Mouse (Mus musculus) liver, postnatal 0 days (tissue): ENCODE data around the gene Cald1. TPM values are rescaled to one million over a fixed set of nuclear protein-coding genes. Genes with fewer than 3 reads are reported as not detected.
A peak's percentile ranks its signal among the peaks of the same experiment; 100 is the strongest.

Source experiments
- ATAC-seq: fragments of 200-750 bp; cut with Nextera tagmentation; 2 replicates; pipeline ENCODE4 v1.8.0; 2017; ENCODE audit warnings: mild to moderate bottlenecking, moderate library complexity
- DNase-seq: peaks from one replicate; pipeline ENCODE4 v3.0.0-alpha.2; 2016
- H3K27ac ChIP-seq: fragments of 300-500 bp; sonication (generic); 2 replicates; pipeline ENCODE4 v1.5.1; 2014; ENCODE audit warnings: antibody characterized with exemption, moderate library complexity, mild to moderate bottlenecking, low read depth
- H3K27me3 ChIP-seq: fragments of 300-500 bp; sonication (generic); 2 replicates; pipeline ENCODE4 v1.6.1; 2014; ENCODE audit warnings: low read length, control low read depth, mixed read lengths; ENCODE audit not compliant: insufficient read depth
- H3K36me3 ChIP-seq: fragments of 300-500 bp; sonication (generic); replicated peaks from 2 replicates; pipeline ENCODE4 v1.6.1; 2014; ENCODE audit warnings: mild to moderate bottlenecking, control low read depth, low read length, moderate library complexity, mixed read lengths; ENCODE audit not compliant: insufficient read depth
- H3K4me1 ChIP-seq: fragments of 300-500 bp; sonication (generic); 2 replicates; pipeline ENCODE4 v1.6.1; 2014; ENCODE audit warnings: antibody characterized with exemption, mild to moderate bottlenecking, control low read depth; ENCODE audit not compliant: insufficient read depth
- H3K4me2 ChIP-seq: fragments of 300-500 bp; sonication (generic); 2 replicates; pipeline ENCODE4 v1.6.1; 2014; ENCODE audit warnings: low read depth, mild to moderate bottlenecking, low read length, moderate library complexity, mixed read lengths
- H3K4me3 ChIP-seq: fragments of 300-500 bp; sonication (generic); 2 replicates; pipeline ENCODE4 v1.5.1; 2014; ENCODE audit warnings: low read depth, low read length
- H3K9ac ChIP-seq: fragments of 300-500 bp; sonication (generic); replicated peaks from 2 replicates; pipeline ENCODE4 v1.6.1; 2014; ENCODE audit warnings: mild to moderate bottlenecking, moderate library complexity
- H3K9me3 ChIP-seq: fragments of 300-500 bp; sonication (generic); 2 replicates; pipeline ENCODE4 v1.6.1; 2016; ENCODE audit warnings: mild to moderate bottlenecking, control low read depth, low read length, mixed read lengths
- CTCF ChIP-seq: sonication (generic); IDR thresholded peaks from 2 replicates; pipeline ENCODE4 v1.5.1; 2016; ENCODE audit warnings: antibody characterized with exemption, low read depth
- EP300 ChIP-seq: IDR thresholded peaks from 2 replicates; pipeline ENCODE4 v1.6.1; 2016; ENCODE audit warnings: antibody characterized with exemption, low read depth, mild to moderate bottlenecking
- WGBS: fragments of 180-500 bp; shearing (Covaris S2); extraction: QIAGEN DNeasy Blood & Tissue Kit; methylation state at CpG from one replicate; pipeline ENCODE4 v1.1.7; 2014; ENCODE audit not compliant: insufficient replicate concordance; 5-methylcytosine and 5-hydroxymethylcytosine counted together
- polyA plus RNA-seq: library from polyadenylated mRNA; unstranded; fragments of >200 nt; fragmentation: Nextera tagmentation; extraction: Ambion mirVana; gene quantifications from 2 replicates; pipeline ENCODE4 v1.2.1, GENCODE M21; 2015

The Cald1 gene
- polyA plus RNA-seq, 1 experiment from 2014 or later: 131 TPM

DNA sequence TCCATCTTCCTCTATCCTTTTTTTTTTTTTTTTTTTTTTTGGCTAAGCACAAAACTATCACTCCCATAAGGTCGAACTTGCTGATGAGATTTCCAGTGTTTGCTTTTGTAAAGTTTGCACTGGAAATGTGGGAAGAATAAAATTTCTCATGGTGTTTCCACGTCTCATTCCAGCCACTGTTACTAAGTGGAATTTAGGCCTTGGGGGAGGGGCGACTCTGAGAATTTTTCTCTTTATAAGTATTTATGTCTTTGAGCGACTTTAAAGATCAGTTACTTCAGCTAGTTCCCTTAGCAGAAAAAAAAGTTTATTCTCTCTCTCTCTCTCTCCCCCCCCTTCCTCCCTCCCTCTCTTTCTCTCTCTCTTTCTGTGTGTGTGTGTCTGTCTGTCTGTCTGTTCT lies 8.1 kb downstream of the Cald1 start:
- WGBS: 56% methylated on average over 4 of the region's 4 CpGs
- no peaks in the 10 kb centered on the region for H3K36me3 ChIP-seq
- H3K4me1 ChIP-seq: peaks cover 11% of the 10 kb centered on the region
- DNase-seq (no peak), ATAC-seq (no peak)
- H3K9ac ChIP-seq: no peak overlapping the region
- no peak overlapping the region for H3K27ac ChIP-seq
- TF ChIP-seq CTCF (no peak), EP300 (no peak)
- H3K9me3 ChIP-seq: no peaks in the 10 kb centered on the region
- H3K27me3 ChIP-seq: no peaks in the 10 kb centered on the region
- H3K4me3 ChIP-seq: no peak overlapping the region
- H3K4me2 ChIP-seq: no peak overlapping the region

DNA sequence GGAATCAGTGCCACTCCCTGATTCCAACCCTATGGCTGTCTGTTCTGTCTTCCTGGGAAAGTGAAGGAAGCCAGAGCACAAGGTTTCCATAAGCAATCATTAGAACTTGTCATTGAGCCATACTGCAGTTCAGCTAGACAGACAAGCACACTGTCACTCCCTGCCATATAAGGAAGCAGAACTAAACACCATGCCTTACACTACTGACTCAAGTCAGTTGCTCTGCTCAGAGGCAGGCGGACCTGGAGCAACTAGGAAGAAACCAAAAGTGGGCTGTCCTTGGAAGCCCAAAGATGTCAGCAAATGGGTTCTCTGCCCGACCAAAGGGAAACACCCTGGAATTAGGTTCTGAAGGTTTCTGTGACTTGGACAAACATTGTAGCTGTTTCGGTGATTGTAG lies 10.3 kb downstream of the Cald1 start:
- DNase-seq: no peak
- TF ChIP-seq EP300 (no peak), CTCF (no peak)
- Histone ChIP-seq H3K4me2 (no peak overlapping the region), H3K27me3 (no peaks in the 10 kb centered on the region), H3K4me1 (peaks cover 11% of the 10 kb centered on the region), H3K9ac (no peak overlapping the region), H3K27ac (no peak overlapping the region), H3K9me3 (no peaks in the 10 kb centered on the region), H3K4me3 (no peak overlapping the region), H3K36me3 (no peaks in the 10 kb centered on the region)
- no peak for ATAC-seq
- 63% methylated on average over 3 of the region's 3 CpGs for WGBS

DNA sequence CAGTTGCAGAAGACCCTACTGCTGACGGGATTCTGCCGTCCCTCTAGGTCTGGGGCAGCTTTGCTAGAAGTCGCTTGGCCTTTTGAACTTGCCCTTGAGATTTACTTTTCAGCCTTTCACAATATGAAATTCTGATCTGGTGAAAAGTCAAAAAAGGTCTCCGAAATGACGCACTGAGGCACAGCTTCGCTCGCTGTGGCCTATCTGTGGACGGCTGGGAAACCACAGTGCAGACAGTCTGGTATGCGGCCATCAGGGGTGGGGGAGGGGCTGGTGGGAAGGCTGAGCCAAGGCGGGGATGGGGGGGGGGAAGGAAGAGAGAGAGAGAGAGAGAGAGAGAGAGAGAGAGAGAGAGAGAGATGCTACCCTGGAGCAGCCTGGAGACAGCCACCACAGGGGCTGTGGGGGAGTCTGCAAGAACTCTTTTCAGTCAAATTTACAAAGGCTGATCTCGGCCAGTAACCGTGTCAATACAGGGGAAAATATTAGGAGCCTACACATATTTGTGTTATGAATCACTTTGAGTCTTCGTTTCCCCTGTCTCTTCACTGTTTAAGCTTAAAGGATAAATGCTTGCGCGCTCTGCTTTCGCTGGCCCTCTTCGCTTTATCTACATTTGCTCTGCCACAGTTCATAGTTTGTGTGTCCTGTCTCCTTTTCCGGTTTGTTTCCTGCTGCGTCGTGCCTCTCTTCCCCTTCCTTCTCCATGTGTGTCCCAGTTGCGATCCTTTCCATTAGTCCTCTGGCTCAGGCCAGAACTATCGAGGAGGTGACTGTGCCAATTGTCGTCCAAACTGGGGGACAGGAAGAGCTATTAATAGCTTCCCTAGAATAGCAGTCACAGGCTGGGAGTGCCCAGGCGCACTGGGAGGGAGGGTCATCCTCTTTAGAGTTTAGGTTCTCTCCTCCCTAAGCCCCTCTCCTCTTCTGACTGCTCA lies 11.9 kb downstream of the Cald1 start:
- TF ChIP-seq EP300 (no peak), CTCF (no peak)
- Histone ChIP-seq H3K4me1 (peaks cover 11% of the 10 kb centered on the region), H3K4me2 (peak overlapping the region; percentile 54), H3K27ac (peak overlapping the region; percentile 70), H3K36me3 (no peaks in the 10 kb centered on the region), H3K27me3 (no peaks in the 10 kb centered on the region), H3K9ac (no peak overlapping the region), H3K9me3 (no peaks in the 10 kb centered on the region), H3K4me3 (no peak overlapping the region)
- ATAC-seq (peak; percentile 62), DNase-seq (peak; percentile 31)
- WGBS: 21% methylated on average over 24 of the region's 24 CpGs

DNA sequence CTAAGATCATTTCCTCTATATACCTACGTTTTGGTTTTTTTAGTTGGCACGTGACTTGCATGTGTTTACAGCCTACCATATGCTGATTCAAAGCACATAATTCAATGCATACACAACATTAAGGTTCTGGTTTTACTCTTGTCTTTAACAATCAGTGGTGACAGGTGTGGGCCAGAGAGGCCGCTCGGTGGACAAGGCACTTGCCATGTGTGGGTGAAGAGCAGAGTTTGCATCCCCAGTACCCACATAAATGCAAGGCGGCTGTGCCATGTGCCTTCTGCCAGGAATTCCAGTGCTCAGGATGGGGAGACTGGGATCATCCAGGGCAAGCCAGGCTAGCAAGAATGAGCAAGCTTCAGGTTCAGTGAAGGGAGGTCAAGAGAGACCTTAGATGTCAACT lies 14.8 kb downstream of the Cald1 start:
- Histone ChIP-seq H3K27me3 (no peaks in the 10 kb centered on the region), H3K4me1 (peaks cover 11% of the 10 kb centered on the region), H3K4me2 (no peak overlapping the region), H3K4me3 (no peak overlapping the region), H3K27ac (no peak overlapping the region), H3K9ac (no peak overlapping the region), H3K36me3 (no peaks in the 10 kb centered on the region), H3K9me3 (no peaks in the 10 kb centered on the region)
- TF ChIP-seq CTCF: no peak
- TF ChIP-seq EP300: no peak
- ATAC-seq (no peak), DNase-seq (no peak)
- 82% methylated on average over 5 of the region's 5 CpGs for WGBS

DNA sequence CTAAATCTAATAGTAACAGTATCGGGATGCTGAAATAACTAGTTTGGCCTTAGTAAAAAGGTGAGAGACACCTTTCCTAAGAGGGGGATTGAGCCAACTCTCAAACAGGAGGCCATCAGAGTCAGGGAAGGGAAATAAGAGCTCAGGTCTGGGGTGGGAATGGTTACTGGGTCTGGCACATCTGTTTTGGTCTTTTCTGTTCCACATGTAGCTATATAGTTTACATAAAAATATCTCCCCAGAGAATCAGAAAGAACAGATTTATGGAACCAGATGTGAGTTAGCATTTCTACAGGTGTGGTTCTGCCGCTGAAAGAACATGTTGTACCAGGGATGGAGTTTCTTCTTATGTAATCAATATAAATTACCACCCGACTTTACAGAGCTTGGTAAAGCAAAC lies 17.1 kb downstream of the Cald1 start:
- no peak overlapping the region for H3K4me2 ChIP-seq
- 74% methylated on average over 3 of the region's 3 CpGs for WGBS
- no peak overlapping the region for H3K9ac ChIP-seq
- H3K36me3 ChIP-seq: no peaks in the 10 kb centered on the region
- H3K4me1 ChIP-seq: peaks cover 5% of the 10 kb centered on the region
- H3K9me3 ChIP-seq: no peaks in the 10 kb centered on the region
- DNase-seq (no peak), ATAC-seq (no peak)
- H3K27me3 ChIP-seq: no peaks in the 10 kb centered on the region
- H3K27ac ChIP-seq: no peak overlapping the region
- H3K4me3 ChIP-seq: no peak overlapping the region
- TF ChIP-seq EP300 (no peak), CTCF (no peak)

DNA sequence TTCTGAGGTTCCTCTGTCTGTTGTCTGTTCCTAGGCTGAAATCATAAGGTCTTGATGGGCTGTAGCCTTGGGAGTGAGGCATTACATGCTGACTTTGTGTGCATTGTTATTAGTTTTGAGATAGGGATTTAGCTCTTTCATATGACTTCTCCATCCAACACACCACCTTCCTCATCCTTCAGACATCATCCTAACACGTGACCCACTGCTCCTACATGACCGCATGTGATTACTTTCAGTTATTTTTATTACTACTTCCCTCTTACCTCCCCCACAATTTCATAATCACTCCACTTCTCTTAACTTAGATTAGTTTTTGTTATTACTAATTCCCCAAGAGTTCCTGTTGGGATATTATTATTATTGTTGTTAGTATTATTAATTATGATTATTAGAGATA lies 21.2 kb downstream of the Cald1 start:
- TF ChIP-seq EP300 (no peak), CTCF (no peak)
- DNase-seq: no peak

More for the DNA sequence above, 21.2 kb downstream of the Cald1 start:
- ATAC-seq: no peak
- H3K4me3 ChIP-seq: no peak overlapping the region
- no peak overlapping the region for H3K27ac ChIP-seq
- H3K36me3 ChIP-seq: no peaks in the 10 kb centered on the region
- no peak overlapping the region for H3K4me2 ChIP-seq
- no peak overlapping the region for H3K9ac ChIP-seq
- H3K9me3 ChIP-seq: no peaks in the 10 kb centered on the region
- no peaks in the 10 kb centered on the region for H3K27me3 ChIP-seq
- no peaks in the 10 kb centered on the region for H3K4me1 ChIP-seq
- 51% methylated on average over 2 of the region's 2 CpGs for WGBS
